Mouse (Mus musculus) testis, adult 2 months (tissue): ENCODE data around the gene Zc3h18. TPM values are rescaled to one million over a fixed set of nuclear protein-coding genes. Genes with fewer than 3 reads are reported as not detected.

ENCODE experiments used
- H3K27ac ChIP-seq: fragments of 200-500 bp; 2 replicates; pipeline ENCODE4 v1.5.1; 2012; ENCODE audit warnings: low read depth, low read length; ENCODE audit not compliant: control insufficient read depth, insufficient read depth
- H3K27me3 ChIP-seq: fragments of 200-500 bp; 2 replicates; pipeline ENCODE4 v1.6.1; 2012; ENCODE audit warnings: mild to moderate bottlenecking, low read length, moderate library complexity; ENCODE audit not compliant: control insufficient read depth, insufficient read depth
- H3K36me3 ChIP-seq: fragments of 200-500 bp; 2 replicates; pipeline ENCODE4 v1.6.1; 2012; ENCODE audit warnings: mild to moderate bottlenecking, low read length; ENCODE audit not compliant: control insufficient read depth, insufficient read depth
- H3K4me1 ChIP-seq: fragments of 200-500 bp; 2 replicates; pipeline ENCODE4 v1.6.1; 2012; ENCODE audit warnings: low read length; ENCODE audit not compliant: control insufficient read depth, insufficient read depth
- H3K4me3 ChIP-seq: fragments of 200-500 bp; 2 replicates; pipeline ENCODE4 v1.5.1; 2012; ENCODE audit warnings: low read depth, mild to moderate bottlenecking, low read length, moderate library complexity, mixed read lengths; ENCODE audit not compliant: control insufficient read depth
- CTCF ChIP-seq: fragments of 200-500 bp; IDR thresholded peaks from 2 replicates; pipeline ENCODE4 v1.5.1; 2012; ENCODE audit warnings: low read depth, mild to moderate bottlenecking, inconsistent platforms, low read length, moderate library complexity; ENCODE audit not compliant: control insufficient read depth, insufficient read depth, insufficient replicate concordance
- POLR2A ChIP-seq: fragments of 200-500 bp; IDR thresholded peaks from 2 replicates; pipeline ENCODE4 v1.6.1; 2012; ENCODE audit warnings: low read depth, mild to moderate bottlenecking, inconsistent platforms, low read length, moderate library complexity; ENCODE audit not compliant: control insufficient read depth
- polyA plus RNA-seq: library from polyadenylated mRNA; depleted of rRNA; stranded (reverse); fragments of >200 nt; gene quantifications from 2 replicates; pipeline ENCODE4 v1.2.3, GENCODE M21; 2012

Gene Zc3h18
- polyA plus RNA-seq, 1 experiment: 19.6 TPM

GRCm38 (mm10) chr8:122443262-122444006, 67.0 kb downstream of the Zc3h18 start, which contains the start of gene Mvd:
Gene Mvd, minus strand, starts transcription at chr8:122443422.
- H3K4me1 ChIP-seq: peaks cover 9% of the 10 kb centered on the region
- no peaks in the 10 kb centered on the region for H3K36me3 ChIP-seq
- no peaks in the 10 kb centered on the region for H3K27me3 ChIP-seq
- peak within 1 kb of the TSS; percentile 80 for H3K27ac ChIP-seq
- H3K4me3 ChIP-seq: peak within 1 kb of the TSS; percentile 81
- peak; percentile 51; the same call in 1 of the 2 replicates for TF ChIP-seq CTCF
- TF ChIP-seq POLR2A: peak; percentile 66

- Histone ChIP-seq H3K27ac (peak overlapping the region; percentile 56; the same call in 1 of the 2 replicates), H3K36me3 (no peaks in the 10 kb centered on the region), H3K4me1 (peaks cover 9% of the 10 kb centered on the region), H3K27me3 (no peaks in the 10 kb centered on the region), H3K4me3 (peak overlapping the region; percentile 81)
- no peak for TF ChIP-seq CTCF
- no peak for TF ChIP-seq POLR2A
These were observed 67.8 kb downstream of the Zc3h18 start for GRCm38 (mm10) chr8:122444058-122444748.

GRCm38 (mm10) chr8:122445203-122445602, 68.8 kb downstream of the Zc3h18 start:
- peaks cover 9% of the 10 kb centered on the region for H3K4me1 ChIP-seq
- TF ChIP-seq CTCF: no peak; the same call in 1 of the 2 replicates
- no peak for TF ChIP-seq POLR2A
- H3K4me3 ChIP-seq: no peak overlapping the region
- H3K27me3 ChIP-seq: no peaks in the 10 kb centered on the region
- H3K36me3 ChIP-seq: no peaks in the 10 kb centered on the region
- no peak overlapping the region for H3K27ac ChIP-seq

GRCm38 (mm10) chr8:122451161-122451703, 74.8 kb downstream of the Zc3h18 start:
- Histone ChIP-seq H3K4me3 (no peak overlapping the region), H3K4me1 (no peaks in the 10 kb centered on the region; the same call in 1 of the 2 replicates), H3K27me3 (no peaks in the 10 kb centered on the region), H3K36me3 (no peaks in the 10 kb centered on the region), H3K27ac (no peak overlapping the region)
- TF ChIP-seq POLR2A (no peak), CTCF (no peak)

- Histone ChIP-seq H3K4me3 (no peak overlapping the region), H3K36me3 (no peaks in the 10 kb centered on the region), H3K4me1 (no peaks in the 10 kb centered on the region; the same call in 1 of the 2 replicates), H3K27me3 (no peaks in the 10 kb centered on the region), H3K27ac (no peak overlapping the region)
- no peak for TF ChIP-seq POLR2A
- no peak for TF ChIP-seq CTCF
These were observed 75.7 kb downstream of the Zc3h18 start for GRCm38 (mm10) chr8:122452154-122452553.

- H3K27me3 ChIP-seq: no peaks in the 10 kb centered on the region
- H3K27ac ChIP-seq: no peak overlapping the region
- no peak for TF ChIP-seq POLR2A
- no peak for TF ChIP-seq CTCF
- peaks cover under 1% of the 10 kb centered on the region; the same call in 1 of the 2 replicates for H3K4me1 ChIP-seq
- no peak overlapping the region for H3K4me3 ChIP-seq
- H3K36me3 ChIP-seq: no peaks in the 10 kb centered on the region
These were observed 78.0 kb downstream of the Zc3h18 start for GRCm38 (mm10) chr8:122454409-122454808.

- TF ChIP-seq CTCF: no peak
- Histone ChIP-seq H3K4me3 (no peak overlapping the region), H3K36me3 (no peaks in the 10 kb centered on the region), H3K27ac (no peak overlapping the region), H3K4me1 (peaks cover 17% of the 10 kb centered on the region), H3K27me3 (no peaks in the 10 kb centered on the region)
These were observed 80.8 kb downstream of the Zc3h18 start for GRCm38 (mm10) chr8:122457171-122457570.
